Mouse (Mus musculus): ENCODE results near the gene Sh2d1b1. TPM values are rescaled to one million over a fixed set of nuclear protein-coding genes. Genes with fewer than 3 reads are reported as not detected.
A peak's percentile ranks its signal among the peaks of the same experiment; 100 is the strongest.
"Not testable (repeated sequence)": the region's sequence is repeated elsewhere in the genome, so short reads cannot be mapped to it uniquely, and the experiment has no call there.

Gene Sh2d1b1
- under 1 TPM in 2 of 4 experiments, not detected in 2; 0.15 to 0.23 TPM for total RNA-seq (2022)

- DNase-seq (ENCODE audit: low spot score in 2 of 2) = no peak
These were observed at the start of gene Sh2d1b1 for GRCm38 (mm10) chr1:170277016-170277415. Sh2d1b1 (plus strand) TSS chr1:170277320.

DNA sequence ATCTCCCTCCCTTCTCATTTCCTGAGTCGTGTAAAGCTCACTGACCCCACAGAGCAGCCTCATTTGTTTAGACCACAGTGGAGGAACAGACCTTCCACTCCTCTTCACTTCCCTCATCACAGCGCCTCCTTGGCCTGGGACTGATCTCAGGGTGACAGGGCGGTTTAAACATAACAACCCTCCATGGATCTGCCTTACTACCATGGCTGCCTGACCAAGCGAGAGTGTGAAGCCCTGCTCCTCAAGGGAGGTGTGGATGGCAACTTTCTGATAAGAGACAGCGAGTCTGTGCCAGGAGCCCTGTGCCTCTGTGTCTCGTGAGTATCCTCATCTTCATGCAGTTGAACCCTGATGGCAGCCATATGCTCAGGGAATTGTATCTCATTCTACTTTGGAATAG lies 44.4 kb upstream of the Sh2d1b1 start, which contains the start of gene Sh2d1b2:
Sh2d1b2 (plus strand) TSS at position 62 of the 400 bp plus-strand sequence.
- DNase-seq (ENCODE audit: low spot score in 2 of 2) = not testable (repeated sequence)

GRCm38 (mm10) chr1:170245016-170245415 lies 32.1 kb upstream of the Sh2d1b1 start:
- no peak for DNase-seq (ENCODE audit: low spot score in 2 of 2)

- no peak for DNase-seq (ENCODE audit: low spot score in 2 of 2)
These were observed 22.1 kb upstream of the Sh2d1b1 start for GRCm38 (mm10) chr1:170254893-170255559.

GRCm38 (mm10) chr1:170255560-170255910 lies 21.6 kb upstream of the Sh2d1b1 start:
- peak; percentile 66 to 83 for DNase-seq (ENCODE audit: low spot score in 2 of 2)

- no peak for DNase-seq (ENCODE audit: low spot score in 2 of 2)
These were observed 6.8 kb upstream of the Sh2d1b1 start for GRCm38 (mm10) chr1:170270281-170270680.

- no peak for DNase-seq (ENCODE audit: low spot score in 2 of 2)
These were observed 6.4 kb upstream of the Sh2d1b1 start for GRCm38 (mm10) chr1:170270696-170271095.

- DNase-seq (ENCODE audit: low spot score in 2 of 2) = no peak
These were observed 3.9 kb upstream of the Sh2d1b1 start for GRCm38 (mm10) chr1:170273252-170273651.

DNA sequence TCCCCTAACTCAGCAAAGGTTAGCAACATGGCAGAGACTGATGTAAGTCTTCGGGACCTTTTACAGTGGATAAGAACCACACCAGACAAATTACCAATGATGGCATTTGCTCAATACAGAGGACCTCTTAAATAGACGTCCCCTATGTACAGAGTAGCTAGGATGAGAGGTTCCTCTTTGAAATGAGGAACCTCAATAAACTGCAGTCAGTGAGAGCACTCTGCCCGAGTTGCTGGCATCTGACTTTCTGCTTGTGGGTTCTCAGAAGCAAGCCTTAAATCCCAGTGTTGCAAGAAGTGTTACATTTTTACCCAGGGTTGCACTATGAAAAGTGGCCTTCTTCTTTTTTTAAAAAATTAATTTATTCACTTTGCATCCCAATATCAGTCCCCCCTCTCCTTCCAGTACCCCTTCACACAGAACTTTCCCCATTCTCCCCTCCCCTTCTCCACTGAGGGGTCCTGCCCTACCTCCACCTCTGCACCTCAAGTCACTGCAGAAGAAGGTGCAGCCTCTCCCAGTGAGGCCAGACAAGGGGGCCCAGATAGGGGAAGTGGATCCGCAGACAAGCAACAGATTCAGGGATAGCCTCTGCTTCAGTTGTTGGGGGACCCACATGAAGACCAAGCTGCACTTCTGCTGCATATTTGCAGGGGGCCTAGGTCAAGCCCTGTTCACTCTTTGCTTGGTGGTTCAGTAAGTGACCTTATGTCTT lies 5.5 kb downstream of the Sh2d1b1 start:
- DNase-seq (ENCODE audit: low spot score in 2 of 2) = no peak

GRCm38 (mm10) chr1:170292239-170292951 lies 15.3 kb downstream of the Sh2d1b1 start:
- peak; percentile 33 to 36 for DNase-seq (ENCODE audit: low spot score in 2 of 2)

DNA sequence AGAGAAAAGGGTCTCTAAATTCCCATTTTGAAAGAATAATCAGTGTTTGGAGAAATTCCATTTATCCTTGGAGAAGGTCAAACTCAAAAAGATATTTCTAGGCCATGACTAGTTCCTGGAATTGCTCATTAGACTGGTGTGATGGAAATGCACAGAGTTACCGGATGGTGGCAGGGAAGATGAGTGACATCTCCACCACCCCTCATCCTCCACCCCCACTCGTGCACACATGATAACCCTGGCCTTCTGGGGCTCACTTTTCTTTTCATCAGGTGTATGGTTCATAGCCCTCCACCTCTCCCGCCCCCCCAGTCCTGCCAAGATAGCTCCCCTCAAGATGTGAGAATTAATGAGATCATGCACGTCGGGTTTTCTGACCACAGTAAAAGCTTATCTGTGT lies 16.1 kb downstream of the Sh2d1b1 start:
- no peak for DNase-seq (ENCODE audit: low spot score in 2 of 2)

GRCm38 (mm10) chr1:170294786-170295570 lies 17.9 kb downstream of the Sh2d1b1 start:
- peak in 1 of 2 experiments; percentile 33 for DNase-seq (ENCODE audit: low spot score in 2 of 2)

GRCm38 (mm10) chr1:170299496-170299895 lies 22.4 kb downstream of the Sh2d1b1 start:
- DNase-seq (ENCODE audit: low spot score in 2 of 2) = no peak

DNA sequence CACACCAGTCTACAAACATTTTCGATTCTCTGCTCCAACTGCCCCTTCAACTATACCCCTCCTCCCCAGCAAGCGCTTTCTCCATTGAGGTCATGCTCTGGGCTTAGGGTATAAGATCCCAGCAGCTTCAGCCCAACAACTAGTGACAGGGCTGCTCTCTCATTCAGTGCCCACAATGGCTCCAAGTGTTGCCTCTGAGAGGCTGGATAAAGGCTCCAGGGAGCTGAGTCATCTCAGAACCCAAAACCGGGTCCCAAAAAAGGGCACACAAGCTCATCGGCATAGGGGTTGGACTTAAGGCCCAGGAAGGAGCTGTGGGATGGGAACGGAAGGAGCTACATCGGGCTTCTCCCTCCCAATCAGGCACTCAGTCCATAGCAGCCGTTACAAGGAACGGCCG lies 24.6 kb downstream of the Sh2d1b1 start:
- DNase-seq (ENCODE audit: low spot score in 2 of 2) = peak in 1 of 2 experiments; percentile 2

GRCm38 (mm10) chr1:170302456-170302855 lies 25.3 kb downstream of the Sh2d1b1 start:
- DNase-seq (ENCODE audit: low spot score in 2 of 2) = peak in 1 of 2 experiments; percentile 1

DNA sequence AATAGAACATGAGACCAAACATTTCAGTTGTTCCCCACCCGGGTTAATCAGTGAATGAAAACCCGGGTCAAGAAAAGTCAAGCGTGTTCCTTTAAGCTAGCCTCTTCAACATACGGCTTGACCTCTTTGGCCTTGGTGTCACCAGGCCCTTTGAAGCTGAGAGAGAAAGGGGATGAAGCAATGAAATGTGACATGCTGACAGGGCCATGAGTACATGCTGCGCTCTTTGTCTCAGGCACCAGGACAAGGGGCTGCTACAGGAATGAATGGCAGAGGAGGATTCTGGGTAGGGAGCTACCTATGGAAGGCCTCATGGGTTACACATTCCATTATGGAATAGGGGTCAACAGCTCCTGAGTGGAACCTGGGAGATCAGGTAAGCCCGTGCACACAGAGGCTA lies 26.0 kb downstream of the Sh2d1b1 start:
- DNase-seq (ENCODE audit: low spot score in 2 of 2) = no peak

- no peak for DNase-seq (ENCODE audit: low spot score in 2 of 2)
These were observed 27.9 kb downstream of the Sh2d1b1 start for GRCm38 (mm10) chr1:170305002-170305401.

- no peak for DNase-seq (ENCODE audit: low spot score in 2 of 2)
These were observed 29.1 kb downstream of the Sh2d1b1 start, which contains the start of gene Gm7694 for GRCm38 (mm10) chr1:170306232-170306631. Gm7694 (minus strand) TSS chr1:170306332.

GRCm38 (mm10) chr1:170308503-170308902 lies 31.4 kb downstream of the Sh2d1b1 start, which contains the start of gene Spata46:
Spata46 (plus strand) TSS chr1:170308803.
- no peak for DNase-seq (ENCODE audit: low spot score in 2 of 2)

DNA sequence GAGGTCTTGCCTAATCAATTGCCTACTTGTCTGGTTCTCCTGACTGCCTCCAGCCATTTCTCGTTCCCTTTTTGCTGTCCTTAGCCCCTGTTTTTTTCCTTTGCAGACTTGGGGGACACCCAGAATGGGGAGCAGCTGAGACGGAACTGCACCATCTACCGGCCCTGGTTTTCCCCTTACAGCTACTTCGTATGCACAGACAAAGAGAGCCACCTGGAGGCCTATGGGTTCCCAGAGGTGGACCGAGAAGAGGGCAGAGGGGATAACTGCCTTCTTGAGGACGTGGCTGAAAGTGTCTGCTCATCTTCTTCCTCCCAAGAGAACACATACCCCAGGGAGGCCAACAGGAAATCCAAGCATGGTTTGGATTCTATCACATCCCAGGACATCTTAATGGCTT lies 34.3 kb downstream of the Sh2d1b1 start:
- no peak for DNase-seq (ENCODE audit: low spot score in 2 of 2)

DNA sequence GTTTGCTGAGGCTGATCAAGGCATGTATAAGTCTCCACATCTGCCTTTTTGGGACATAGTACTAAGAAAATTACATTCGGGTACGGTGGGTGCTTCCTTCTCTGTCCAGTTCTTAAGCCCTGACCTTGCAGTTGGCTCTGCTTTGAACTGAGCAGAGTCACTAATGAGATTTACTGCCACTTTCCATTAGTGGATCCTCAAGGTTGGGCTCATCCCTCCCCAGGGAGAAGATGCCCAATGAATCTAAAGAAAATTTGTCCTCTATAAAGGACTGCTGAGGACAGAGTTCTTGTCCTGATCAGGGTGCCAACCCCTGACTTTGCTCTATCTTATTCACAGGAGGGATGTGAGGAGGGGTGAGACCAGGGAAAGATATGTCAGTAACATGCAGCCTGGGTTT lies 44.9 kb downstream of the Sh2d1b1 start:
- no peak for DNase-seq (ENCODE audit: low spot score in 2 of 2)

Data from left cerebral cortex, adult 8-10 months (tissue).